Mouse (Mus musculus): ENCODE results near the gene Gm20388. TPM values are rescaled to one million over a fixed set of nuclear protein-coding genes. Genes with fewer than 3 reads are reported as not detected.

Gm20388 gene
- total RNA-seq, 2 experiments from 2014 or later: 4.0 TPM; not detected in 1

DNA sequence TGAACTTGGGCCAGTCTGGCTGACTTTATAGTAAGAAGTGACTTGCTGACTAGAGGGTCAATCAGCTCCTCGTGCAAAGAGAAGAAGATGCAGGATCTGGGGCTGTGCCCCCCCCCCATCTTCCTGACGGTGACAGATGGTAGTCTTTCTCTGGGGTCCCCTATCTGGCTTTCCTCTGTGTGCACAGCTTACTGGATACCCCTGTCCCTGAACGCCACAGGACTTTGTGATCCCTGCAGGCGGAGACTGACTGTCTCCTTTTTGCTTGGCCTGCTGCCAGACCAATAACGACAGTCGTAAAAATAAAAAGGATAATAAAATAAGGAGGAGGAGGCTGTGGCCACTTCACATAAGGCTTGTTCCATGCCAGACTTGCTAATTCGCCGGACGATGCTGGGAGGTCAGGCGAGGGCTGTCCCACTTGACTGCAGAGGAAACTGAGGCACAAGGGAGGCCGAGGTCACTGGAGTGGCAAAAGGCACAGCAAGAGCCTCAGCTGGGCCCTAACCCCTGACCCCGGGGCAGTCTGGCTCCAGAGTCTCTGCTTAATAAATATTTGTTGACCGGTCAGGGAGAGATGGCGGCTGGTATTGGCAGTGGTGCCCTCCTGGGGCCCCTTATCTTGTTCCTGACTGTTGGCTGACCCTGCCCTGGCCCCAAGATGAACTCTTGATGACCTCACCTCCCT is 581.7 kb downstream of the Gm20388 start:
- DNase-seq: no peak

DNA sequence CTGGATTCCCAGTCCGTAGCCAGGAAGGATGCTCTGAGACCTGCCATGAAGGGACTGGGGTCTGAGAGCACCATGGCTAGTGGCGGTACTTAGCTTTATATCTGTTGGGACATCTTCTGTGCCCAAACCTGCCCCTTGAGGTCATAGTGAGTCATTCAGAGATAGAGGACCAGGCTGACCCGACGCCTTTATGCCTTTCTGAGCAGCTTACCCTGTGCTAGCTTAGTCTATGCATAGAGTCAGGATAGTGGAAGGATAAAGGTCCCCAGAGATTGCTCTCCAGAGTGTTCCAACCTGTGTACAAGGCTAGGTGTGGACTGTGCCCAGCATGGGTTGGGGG is 582.2 kb downstream of the Gm20388 start:
- no peak for DNase-seq

DNA sequence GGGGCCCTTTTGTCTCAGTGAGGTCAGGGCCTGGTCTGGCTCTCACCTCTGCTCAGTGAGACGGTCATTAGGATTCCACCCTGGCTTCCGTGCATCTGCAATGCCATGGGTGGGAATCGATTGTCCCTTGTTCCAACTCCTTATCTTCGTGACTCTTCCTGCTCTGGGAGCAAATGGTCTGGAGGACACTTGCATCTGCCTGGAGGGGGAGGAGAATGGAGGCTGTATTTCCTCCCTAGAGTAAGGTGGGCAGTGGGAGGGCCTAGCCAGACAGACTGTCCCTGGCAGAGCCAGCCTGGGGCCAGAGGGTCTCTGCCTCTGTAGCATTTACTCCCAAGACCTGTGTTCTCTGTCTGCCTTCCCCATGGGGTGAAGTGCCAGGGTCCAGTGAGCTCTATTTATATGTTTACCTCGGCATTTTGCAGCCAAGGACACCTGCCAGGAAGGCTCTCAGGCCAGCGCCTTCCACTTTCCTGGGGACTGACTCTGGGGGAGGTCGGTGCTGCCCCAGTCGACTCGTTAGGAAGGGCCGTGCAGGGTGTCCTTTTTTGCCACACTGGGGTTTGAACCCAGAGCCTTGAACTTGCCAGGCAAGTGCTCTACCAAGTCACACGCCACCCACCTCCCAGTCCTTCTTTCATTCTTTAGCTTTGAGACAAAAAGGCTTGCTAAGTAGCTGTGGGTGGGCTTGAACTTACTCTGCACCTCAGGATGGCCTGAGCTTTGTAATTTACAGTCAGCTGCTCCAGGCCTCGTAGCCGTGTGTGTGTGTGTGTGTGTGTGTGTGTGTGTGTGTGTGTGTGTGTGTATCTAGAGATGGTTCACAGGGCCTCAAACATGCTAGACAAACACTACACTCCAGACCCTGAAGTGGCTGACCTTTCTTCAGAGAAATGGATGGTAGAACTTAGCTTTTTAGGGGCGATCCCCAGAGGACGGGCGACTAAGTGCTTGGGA is 583.1 kb downstream of the Gm20388 start:
- DNase-seq: no peak

DNA sequence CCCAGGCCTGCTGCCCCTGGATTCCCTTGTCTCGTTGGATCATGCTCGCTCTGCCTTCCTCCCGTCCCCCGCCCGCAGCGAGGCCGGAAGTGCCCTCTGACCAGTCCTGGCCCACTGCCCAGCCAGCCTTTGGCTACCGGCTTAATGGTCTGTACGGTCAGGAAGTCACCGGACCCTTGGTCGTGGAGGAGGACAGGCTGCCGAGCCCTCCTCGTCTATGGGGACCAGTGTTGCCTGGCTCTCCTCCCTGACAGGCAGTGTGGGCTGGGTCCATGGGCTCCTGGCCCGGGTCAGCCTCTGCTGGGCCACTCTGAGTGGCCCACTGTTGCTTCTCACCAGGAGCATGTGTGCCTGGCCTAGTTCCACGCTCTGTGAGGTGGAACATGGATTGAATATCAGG is 584.3 kb downstream of the Gm20388 start:
- peak; percentile 88 to 92 for DNase-seq

DNA sequence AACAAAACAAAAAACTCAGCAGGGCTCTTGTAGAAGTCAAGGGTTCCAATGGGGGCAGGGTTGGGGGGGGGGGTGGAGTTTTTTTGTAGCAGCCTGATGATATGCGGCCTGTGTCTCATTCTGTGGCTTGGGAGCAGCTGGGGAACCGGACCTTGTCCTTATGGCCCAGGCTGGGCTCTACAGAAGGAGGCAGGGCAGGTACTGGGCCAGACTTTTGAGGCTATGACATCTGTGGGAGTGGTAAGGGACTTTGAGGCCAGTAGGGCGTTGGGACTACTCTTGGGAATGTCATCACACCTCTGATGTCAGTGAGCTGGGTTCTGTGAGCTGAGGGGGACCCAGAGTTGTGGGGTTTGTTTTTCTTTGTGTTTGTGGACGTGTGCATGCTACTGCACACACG is 584.8 kb downstream of the Gm20388 start:
- no peak for DNase-seq

DNA sequence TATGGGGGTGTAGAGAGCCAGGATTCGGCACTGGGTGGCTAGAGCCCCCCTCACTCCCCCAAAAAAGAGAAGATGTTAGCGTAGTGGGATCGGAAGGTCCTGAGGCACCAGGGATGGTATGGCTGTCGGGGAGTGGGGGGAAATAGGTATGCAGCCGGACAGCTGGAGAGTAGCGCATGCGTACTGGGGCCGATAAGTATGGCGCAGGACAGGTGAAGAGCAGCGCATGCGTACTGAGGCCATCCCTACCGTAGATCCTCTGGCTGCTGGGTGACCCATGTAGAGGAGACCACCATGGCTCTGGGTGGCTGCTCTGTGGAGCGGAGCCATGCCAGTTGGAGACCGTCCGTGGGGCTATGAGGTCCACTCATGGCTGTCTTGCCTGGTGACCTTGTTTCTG is 585.8 kb downstream of the Gm20388 start:
- no peak for DNase-seq

DNA sequence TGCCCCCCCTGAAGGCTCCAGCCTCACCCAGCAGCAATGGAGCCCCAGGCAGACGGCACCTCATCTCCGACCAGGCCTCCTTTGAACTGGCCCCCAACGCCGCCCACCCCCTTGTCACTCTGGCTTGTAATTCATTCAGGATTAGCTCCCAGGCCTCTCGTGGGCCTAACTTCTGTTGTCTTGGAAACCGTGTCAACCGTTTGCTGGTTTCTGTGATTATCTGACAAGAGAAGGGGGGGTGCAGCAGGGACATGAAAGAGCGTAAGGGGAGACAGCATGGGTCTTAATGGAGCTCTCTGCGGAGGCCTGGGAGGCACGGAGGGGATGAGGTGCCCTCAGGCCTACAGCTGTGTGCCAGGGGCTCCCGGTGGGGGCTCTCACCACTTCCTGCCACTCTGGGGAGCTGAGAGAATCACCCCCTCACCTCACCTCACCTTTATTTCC is 586.9 kb downstream of the Gm20388 start:
- DNase-seq: no peak

DNA sequence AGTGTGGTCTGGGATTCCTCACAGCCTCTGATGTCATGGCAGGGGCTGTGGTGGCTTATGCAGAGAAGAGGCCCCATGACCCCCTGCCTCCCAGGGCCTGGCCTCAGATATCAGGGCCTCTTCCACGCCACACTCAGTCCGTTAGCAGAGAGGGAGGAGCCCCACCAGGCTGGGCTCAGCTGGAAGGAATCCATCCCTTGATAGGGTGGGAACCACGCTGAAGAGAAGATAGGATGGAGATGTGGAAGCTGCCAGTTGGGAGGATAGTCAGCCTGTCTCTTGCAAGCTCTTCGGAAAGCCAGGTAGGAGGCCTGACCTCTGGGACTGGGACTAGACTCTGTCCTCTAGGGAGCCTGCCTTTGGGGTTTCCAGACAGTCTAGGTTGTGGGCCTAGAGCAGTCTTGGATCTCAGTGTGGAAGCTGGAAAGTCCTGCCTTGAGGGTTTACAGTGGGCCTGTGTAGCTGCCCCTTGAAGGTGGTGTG is 587.7 kb downstream of the Gm20388 start:
- DNase-seq: peak in 1 of 2 experiments; percentile 28

DNA sequence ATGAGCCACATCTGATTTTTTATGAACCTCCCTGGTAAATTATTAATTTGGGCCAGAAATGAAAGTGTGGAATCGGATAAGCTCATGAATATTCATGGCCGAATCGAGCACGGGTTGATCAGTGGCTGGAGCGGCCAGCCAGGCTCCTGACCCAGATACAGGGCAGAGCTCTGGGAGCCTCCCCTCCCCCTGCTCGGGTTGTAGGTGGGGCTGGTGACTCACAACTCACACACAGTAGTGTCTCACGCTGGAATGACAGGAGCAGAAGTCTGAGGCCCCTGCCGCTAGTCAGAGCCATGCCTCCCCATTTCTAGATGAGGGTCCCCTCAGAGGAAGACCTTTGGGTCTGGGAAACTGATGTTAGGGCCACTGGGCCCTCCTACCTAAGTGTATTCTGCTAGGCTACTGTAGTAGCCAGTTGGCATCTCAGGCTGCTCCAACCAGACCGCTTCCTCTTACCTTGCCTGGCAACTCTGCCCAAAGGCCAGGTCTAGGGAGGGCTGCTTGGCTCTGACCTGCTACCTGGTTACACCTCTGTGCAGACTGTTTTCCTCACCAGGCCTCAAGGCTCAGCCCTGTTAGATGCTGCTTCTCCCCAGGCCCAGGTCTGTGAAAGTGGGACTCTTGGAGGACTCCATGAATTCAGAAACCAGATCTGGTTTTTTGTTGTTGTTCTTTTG is 588.4 kb downstream of the Gm20388 start:
- peak; percentile 79 to 87 for DNase-seq

DNA sequence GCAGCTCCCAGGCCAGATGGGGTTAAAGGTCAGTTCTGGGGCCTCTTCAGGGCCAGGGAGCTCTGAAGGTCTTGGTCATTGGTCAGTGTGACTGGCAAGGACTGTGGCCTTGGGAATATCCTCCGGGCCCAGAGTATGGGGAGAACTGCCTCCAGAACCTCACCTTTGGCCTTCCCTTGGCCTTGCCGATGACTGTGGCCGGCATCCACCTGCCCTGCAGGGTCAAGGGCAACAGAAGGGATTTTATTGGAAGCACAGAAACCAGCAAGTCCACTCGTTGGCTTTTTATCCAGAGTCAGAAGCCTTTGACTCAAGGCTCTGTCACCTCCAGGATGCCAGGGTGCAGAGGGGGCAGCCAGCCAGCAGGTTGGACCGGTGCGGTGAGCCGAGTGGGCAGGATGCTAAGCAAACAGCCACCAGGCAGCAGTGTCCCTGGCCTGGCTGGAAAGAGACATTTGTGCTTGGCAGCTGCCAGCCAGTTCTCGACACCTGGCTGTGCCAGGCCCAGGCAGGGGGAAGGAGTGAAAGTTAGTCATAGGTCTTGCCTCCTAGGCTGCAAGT is 590.1 kb downstream of the Gm20388 start:
- DNase-seq: peak in 1 of 2 experiments; percentile 16

DNA sequence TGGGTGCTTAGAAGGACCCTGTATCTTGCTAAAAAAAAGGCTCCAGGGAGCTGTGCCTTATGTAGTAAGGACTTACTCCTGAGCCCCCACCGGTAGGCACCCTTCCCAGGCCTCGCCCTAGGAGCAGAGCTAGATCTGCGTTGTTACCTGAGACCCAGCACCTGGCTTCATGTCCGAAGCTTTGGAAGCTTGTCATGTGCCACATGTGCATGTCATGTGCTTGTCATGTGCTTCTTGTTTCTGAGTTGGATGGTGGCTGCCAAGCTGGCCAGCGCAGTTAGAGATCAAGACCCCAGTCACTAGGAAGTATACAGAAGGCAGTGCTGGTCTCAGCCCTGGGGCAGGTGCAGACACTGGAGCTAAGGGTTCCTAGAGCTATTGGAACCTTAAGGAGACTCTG is 590.8 kb downstream of the Gm20388 start:
- no peak for DNase-seq

DNA sequence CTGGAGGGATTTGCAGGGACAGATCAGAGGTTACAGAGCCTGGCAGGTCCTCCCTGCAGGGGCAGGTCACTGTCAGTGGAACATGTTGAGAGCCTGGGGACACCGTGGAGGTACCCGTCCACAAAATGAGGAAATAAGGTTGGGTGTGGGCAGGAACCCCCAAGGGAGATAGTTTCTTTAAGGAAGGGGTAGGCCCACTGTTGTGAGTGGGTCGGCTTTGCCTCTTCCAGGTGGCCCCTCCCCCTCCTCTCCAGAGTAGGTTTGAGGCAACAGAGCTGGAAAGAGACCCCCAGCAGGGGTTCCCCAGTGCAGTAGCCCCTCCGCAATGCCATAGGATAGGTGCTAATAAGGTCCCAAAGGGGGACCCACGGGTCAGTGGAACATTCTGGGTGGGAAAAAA is 591.8 kb downstream of the Gm20388 start:
- no peak for DNase-seq

DNA sequence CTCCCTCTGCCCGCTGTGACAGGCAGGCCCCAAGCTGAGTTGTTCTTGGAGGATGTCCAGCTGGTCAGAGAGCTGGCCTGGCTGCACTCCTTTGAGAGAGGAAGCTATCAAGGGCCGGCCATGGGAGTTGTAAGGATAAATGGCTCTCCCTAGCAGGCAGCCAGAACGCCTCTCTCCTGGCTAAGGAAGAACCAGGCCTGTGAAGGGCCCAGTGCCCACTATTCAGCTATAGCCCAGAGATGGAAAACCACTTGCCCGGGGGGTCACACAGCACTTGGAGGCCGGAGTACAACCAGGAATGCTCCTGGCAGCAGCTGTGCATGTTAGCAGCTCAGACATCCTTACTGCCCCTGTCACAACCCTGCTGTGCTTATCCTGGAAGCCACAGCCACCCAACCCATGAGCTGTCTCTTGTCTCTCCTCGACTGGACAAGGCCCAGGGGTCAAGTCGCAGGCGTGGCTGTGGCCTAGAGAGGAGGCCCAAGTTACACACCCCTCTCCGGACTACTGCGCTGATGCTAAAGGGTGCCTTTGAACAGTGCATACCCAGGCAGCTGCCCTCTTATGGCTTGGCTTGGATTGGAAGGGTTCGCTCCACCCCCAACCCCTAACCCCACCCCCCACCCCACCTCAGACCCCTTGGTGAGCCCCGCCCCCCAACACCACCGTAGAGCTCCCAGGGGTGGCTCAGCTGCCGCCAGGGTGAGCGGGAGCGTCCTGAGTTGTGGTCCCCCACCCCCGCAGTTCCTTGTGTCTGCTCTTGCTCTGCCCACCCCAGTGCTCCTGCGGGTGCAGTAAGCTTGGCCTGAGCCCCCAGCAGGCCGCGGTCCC is 593.8 kb downstream of the Gm20388 start:
- peak; percentile 85 to 91 for DNase-seq

DNA sequence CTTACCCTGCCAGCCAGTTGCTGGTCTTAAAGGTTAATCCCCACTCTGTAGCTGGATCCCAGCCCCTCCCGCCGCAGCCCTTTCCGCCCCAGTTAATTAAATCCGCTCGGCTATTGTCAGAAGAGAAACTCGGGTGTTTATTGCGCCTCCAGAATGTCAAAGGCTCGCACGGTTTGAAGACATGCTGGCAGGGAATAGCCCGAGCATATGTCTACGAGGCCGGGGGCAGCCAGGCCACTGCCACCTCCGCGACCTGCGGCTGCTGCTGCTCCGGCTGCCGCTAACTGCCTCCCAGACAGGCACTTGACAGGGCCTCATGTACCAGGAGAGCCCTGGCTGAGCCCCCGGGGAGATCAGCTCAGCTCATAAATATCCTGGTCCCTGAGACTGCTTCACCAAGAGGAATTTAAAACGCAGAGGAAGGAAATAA is 594.5 kb downstream of the Gm20388 start:
- DNase-seq: peak; percentile 43 to 57

DNA sequence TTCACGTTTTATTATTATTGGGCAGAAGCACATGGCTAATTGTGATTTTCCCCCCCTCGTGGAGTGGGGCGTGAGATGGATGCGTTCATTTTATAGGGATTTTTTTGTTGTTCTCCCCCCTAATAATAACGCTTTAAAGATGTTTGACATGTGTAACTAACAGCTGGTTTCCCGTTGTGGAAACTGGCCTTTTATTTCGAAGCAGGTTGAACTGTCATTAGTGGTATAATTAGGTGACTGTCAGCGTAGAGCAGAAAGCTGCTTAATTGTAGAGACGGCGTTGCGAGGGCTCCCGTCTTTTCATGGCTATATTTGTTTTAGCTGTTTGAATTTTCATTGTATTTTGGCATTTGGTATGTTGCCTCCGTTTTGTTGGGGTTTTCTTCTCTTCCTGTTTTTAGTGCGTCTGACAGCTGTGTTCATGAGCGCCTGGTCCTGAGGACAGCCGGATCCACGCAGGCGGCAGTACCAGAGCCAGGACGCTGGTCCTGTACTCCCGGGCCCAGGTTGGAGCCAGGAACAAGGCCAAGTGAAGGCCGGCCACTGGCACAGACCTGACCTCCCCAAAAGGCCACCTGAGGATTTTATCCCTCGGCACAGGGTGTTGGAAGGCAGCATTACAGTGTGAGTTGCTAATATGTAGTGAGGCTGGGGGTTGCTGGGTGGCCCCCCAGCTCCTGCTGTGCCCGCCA is 595.1 kb downstream of the Gm20388 start:
- DNase-seq: no peak

DNA sequence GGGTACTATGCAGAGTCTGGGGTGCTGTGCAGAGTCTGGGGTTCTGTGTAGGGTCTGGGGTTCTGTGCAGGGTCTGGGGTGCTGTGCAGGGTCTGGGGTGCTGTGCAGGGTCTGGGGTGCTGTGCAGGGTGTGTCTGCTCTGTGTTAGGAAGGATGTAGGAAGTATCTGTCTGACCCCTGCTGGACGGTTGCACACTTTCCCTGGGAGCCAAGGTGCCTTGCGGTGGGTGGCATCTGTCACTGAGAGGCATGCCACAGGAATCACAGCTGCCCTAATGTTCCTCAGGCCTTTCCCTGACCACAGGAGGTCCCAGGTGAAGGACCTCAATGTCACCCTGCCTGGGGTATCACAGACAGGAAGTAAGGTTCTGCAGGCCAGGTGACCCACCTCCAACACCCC is 595.9 kb downstream of the Gm20388 start:
- no peak for DNase-seq

DNA sequence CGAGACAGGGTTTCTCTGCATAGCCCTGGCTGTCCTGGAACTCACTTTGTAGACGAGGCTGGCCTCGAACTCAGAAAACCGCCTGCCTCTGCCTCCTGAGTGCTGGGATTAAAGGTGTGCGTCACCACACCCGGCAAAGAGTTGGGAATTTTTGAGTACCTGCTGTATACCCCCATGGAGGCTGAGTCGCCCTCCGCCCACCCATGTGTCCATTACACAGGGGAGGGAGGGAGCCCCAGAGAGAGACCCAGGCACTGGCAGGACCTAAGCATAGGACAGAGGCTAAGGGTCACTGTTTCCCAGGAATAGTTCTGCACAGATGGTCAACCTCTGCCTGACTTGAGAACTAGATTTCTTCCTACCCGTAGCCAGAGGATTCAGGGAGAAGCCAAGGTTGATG is 596.6 kb downstream of the Gm20388 start:
- DNase-seq: no peak

DNA sequence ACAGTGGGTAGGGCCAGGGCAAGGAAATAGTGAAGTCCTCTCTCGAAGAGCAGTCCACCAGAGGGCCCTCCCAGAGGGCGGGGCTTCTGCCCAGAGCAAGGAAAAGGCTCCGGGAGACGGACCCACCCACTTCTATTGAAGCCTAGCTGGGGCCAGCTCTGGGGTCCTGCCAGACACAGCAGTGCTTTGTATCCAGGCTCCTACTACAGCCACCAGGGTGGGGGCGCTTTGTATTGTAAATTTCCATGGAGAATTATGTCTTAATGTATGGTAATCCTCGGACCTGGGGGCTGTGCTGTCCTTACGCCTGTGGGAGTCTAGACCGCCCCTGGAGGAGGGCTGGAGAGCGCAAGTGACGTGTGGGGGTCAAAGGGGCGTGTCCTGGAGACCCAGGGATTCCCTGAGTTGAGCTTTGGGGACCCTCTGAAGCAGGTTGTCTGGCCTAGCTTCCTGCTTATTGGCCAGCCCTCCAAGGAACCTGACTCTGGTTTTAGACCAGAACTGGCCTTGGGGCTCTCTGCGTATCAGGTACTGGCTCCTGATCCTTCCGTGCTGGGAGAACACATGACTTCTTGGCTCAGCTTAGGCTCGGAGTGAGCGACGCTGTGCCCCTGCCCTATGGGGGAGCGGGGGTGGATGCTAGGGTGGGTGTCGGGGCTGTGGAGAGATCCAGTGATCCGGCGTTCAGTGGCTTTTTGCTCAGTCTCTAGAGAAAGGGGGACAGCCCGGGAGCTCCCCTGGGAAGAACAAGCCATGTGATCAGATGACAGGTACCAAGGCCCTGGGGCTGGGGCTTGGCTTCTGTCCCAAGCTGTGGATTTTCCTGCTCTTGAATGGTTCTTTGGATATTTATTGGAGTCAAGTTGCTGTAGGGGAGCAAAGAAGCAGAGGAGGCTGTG is 598.7 kb downstream of the Gm20388 start:
- DNase-seq: peak in 1 of 2 experiments; percentile 43

DNA sequence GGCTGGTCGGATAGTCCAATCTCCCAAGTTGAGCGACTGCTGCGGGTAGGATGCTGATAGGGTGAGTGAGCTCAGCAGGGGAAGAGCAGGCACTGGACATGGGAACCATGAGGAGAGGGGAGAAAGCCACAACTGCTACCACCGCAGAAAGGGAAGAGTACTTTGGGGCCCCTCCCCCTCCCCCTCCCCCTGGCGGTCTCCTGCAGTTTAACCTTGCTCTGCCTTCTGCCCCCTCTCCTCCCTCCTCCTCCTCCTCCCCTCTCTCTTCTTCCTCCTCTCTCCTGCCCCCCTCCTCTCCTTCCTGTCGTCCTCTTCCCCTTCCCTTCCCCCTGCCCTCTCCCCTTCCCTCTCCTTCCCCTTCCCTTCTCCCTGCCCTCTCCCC is 599.4 kb downstream of the Gm20388 start:
- no peak for DNase-seq
